Mouse (Mus musculus) heart, postnatal 0 days (tissue): Measurements from ENCODE around the gene Pipox. TPM values are rescaled to one million over a fixed set of nuclear protein-coding genes. Genes with fewer than 3 reads are reported as not detected.

ENCODE experiments used
- ATAC-seq: fragments of 200-750 bp; cut with Nextera tagmentation; 2 replicates; pipeline ENCODE4 v1.8.0; 2017; ENCODE audit warnings: low read depth, moderate number of reproducible peaks, moderate library complexity; ENCODE audit not compliant: insufficient read depth
- DNase-seq: peaks from one replicate; pipeline ENCODE4 v3.0.0-alpha.2; 2016; ENCODE audit warnings: low spot score
- H3K27ac ChIP-seq: fragments of 300-500 bp; sonication (generic); 2 replicates; pipeline ENCODE4 v1.5.1; 2014; ENCODE audit warnings: low read depth, mild to moderate bottlenecking
- H3K27me3 ChIP-seq: fragments of 300-500 bp; sonication (generic); 2 replicates; pipeline ENCODE4 v1.6.1; 2014; ENCODE audit warnings: low read length, mixed read lengths; ENCODE audit not compliant: control insufficient read depth, insufficient read depth
- H3K36me3 ChIP-seq: fragments of 300-500 bp; sonication (generic); replicated peaks from 2 replicates; pipeline ENCODE4 v1.6.1; 2014; ENCODE audit warnings: low read length, mixed read lengths; ENCODE audit not compliant: control insufficient read depth, insufficient read depth
- H3K4me1 ChIP-seq: fragments of 300-500 bp; sonication (generic); 2 replicates; pipeline ENCODE4 v1.6.1; 2014; ENCODE audit warnings: antibody characterized with exemption; ENCODE audit not compliant: control insufficient read depth, insufficient read depth
- H3K4me2 ChIP-seq: fragments of 300-500 bp; sonication (generic); 2 replicates; pipeline ENCODE4 v1.6.1; 2014; ENCODE audit warnings: low read depth, mild to moderate bottlenecking, low read length, moderate library complexity
- H3K4me3 ChIP-seq: fragments of 300-500 bp; sonication (generic); 2 replicates; pipeline ENCODE4 v1.5.1; 2014; ENCODE audit warnings: low read depth, low read length
- H3K9ac ChIP-seq: fragments of 300-500 bp; sonication (generic); replicated peaks from 2 replicates; pipeline ENCODE4 v1.6.1; 2014; ENCODE audit warnings: low read depth, low read length, mixed read lengths
- H3K9me3 ChIP-seq: fragments of 300-500 bp; sonication (generic); replicated peaks from 2 replicates; pipeline ENCODE4 v1.6.1; 2016; ENCODE audit warnings: low read length; ENCODE audit not compliant: control insufficient read depth
- CTCF ChIP-seq: IDR thresholded peaks from 2 replicates; pipeline ENCODE4 v1.5.1; 2016; ENCODE audit warnings: antibody characterized with exemption, control low read depth, low read depth
- EP300 ChIP-seq: IDR thresholded peaks from 2 replicates; pipeline ENCODE4 v1.6.1; 2016; ENCODE audit warnings: antibody characterized with exemption, low read depth
- WGBS: fragments of 180-500 bp; shearing (Covaris S2); extraction: QIAGEN DNeasy Blood & Tissue Kit; methylation state at CpG from one replicate; pipeline ENCODE4 v1.1.7; 2014; 5-methylcytosine and 5-hydroxymethylcytosine counted together
- polyA plus RNA-seq: library from polyadenylated mRNA; unstranded; fragments of >200 nt; fragmentation: Nextera tagmentation; extraction: Ambion mirVana; gene quantifications from 2 replicates; pipeline ENCODE4 v1.2.1, GENCODE M21; 2015
- total RNA-seq: library from RNA; depleted of rRNA; stranded (reverse); fragments of >200 nt; gene quantifications from 2 replicates; pipeline ENCODE4 v1.2.3, GENCODE M21; 2014; ENCODE audit warnings: low replicate concordance

Gene Pipox
- total and polyA plus RNA-seq, 2 experiments from 2014 or later: 2.4 to 2.6 TPM

- DNase-seq: no peak
- no peak for TF ChIP-seq EP300
- TF ChIP-seq CTCF: no peak
- H3K4me1 ChIP-seq: no peaks in the 10 kb centered on the region
- H3K4me2 ChIP-seq: no peak overlapping the region
- WGBS: 85% methylated on average over 20 of the region's 21 CpGs
- peaks cover 98% of the 10 kb centered on the region for H3K36me3 ChIP-seq
- H3K9ac ChIP-seq: no peak overlapping the region
- no peaks in the 10 kb centered on the region for H3K27me3 ChIP-seq
- H3K27ac ChIP-seq: no peak overlapping the region
- H3K9me3 ChIP-seq: no peaks in the 10 kb centered on the region
- H3K4me3 ChIP-seq: no peak overlapping the region
- no peak for ATAC-seq
Observed at GRCm38 (mm10) chr11:77843068-77843905, 50.6 kb downstream of the Pipox start.

GRCm38 (mm10) chr11:77840523-77841245 lies 53.2 kb downstream of the Pipox start:
- ATAC-seq: no peak
- Histone ChIP-seq H3K36me3 (peaks cover 98% of the 10 kb centered on the region), H3K27me3 (no peaks in the 10 kb centered on the region), H3K4me3 (no peak overlapping the region), H3K4me2 (no peak overlapping the region), H3K27ac (no peak overlapping the region), H3K9me3 (no peaks in the 10 kb centered on the region), H3K9ac (no peak overlapping the region), H3K4me1 (peaks cover 15% of the 10 kb centered on the region)
- DNase-seq: no peak
- TF ChIP-seq CTCF: no peak
- no peak for TF ChIP-seq EP300
- WGBS: 78% methylated on average over 16 of the region's 16 CpGs

DNA sequence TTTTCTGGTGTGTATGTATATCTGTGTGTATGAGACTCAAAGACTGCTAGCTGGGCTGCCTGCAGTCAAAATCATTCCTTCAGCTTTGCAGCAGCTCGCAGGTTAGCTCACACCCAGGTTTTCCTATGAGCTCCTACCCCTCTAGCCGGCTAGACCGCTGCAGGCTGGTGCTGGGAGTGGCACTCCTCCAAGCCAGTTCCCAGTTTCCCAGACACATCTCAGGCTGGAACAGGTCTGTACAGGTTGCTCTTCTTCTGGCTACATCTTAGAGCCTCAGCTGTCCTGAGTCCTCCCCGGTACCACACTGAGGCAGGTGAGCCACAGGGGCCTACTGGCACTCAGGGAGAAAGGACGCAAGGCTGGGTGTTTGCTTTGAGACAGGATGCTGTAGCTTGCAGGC lies 56.0 kb downstream of the Pipox start:
- Histone ChIP-seq H3K4me2 (no peak overlapping the region), H3K4me1 (peaks cover 15% of the 10 kb centered on the region), H3K27ac (no peak overlapping the region), H3K9me3 (no peaks in the 10 kb centered on the region), H3K9ac (no peak overlapping the region), H3K4me3 (no peak overlapping the region), H3K36me3 (peaks cover 99% of the 10 kb centered on the region), H3K27me3 (no peaks in the 10 kb centered on the region)
- ATAC-seq (no peak), DNase-seq (no peak)
- TF ChIP-seq EP300: no peak
- no peak for TF ChIP-seq CTCF
- WGBS: 78% methylated on average over 5 of the region's 5 CpGs

DNA sequence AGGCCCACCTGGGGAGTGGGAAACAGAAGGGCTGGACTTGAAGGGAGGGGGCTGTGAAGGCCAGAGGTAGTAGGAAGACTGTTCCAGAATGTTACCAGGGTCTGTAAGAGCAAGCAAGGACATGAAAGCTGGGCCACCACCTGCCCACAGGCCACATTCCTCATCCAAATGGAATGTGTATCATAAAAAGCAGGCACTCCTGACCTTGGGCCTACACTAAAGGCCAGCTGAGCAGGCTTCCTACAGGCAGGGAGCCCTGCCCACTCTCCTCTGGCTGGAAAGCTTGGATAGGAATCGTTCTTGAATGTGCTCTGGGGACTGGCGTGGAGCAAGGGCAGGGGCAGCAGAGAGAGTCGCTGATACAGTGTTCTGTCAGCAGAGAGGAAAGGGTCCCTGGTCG lies 57.1 kb downstream of the Pipox start:
- Histone ChIP-seq H3K4me2 (no peak overlapping the region), H3K27me3 (no peaks in the 10 kb centered on the region), H3K27ac (peak overlapping the region; percentile 93), H3K36me3 (peaks cover 99% of the 10 kb centered on the region), H3K4me3 (no peak overlapping the region), H3K4me1 (peaks cover 15% of the 10 kb centered on the region), H3K9ac (no peak overlapping the region), H3K9me3 (no peaks in the 10 kb centered on the region)
- ATAC-seq (peak; percentile 86), DNase-seq (peak; percentile 67)
- no peak for TF ChIP-seq CTCF
- WGBS: 34% methylated on average over 4 of the region's 4 CpGs

DNA sequence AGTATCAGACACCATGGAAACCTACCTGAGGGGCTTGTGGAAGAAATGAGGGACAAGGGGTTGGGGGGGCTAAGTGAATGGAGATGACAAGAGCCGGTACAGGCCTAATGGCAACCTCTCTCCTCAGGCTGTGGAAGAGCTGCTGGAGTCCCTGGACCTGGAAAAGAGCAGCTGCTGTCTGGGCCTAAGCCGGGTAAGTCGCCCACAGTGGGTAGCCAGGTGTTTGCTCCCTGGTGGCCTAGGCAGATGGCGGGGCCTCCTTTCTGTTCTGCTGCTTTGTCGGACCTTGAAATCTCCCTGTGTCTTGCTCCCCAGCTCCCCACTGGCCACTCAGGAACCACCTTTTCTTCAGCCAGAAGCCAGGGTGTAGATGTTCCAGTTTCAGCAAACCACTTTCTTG lies 57.6 kb downstream of the Pipox start:
- peak overlapping the region; percentile 93 for H3K27ac ChIP-seq
- H3K9me3 ChIP-seq: no peaks in the 10 kb centered on the region
- H3K4me1 ChIP-seq: peaks cover 15% of the 10 kb centered on the region
- ATAC-seq (no peak), DNase-seq (no peak)
- H3K4me2 ChIP-seq: no peak overlapping the region
- no peak overlapping the region; the same call in 1 of the 2 replicates for H3K9ac ChIP-seq
- WGBS: 69% methylated on average over 5 of the region's 5 CpGs
- no peak for TF ChIP-seq CTCF
- no peak for TF ChIP-seq EP300
- no peaks in the 10 kb centered on the region for H3K27me3 ChIP-seq
- H3K36me3 ChIP-seq: peaks cover 98% of the 10 kb centered on the region
- H3K4me3 ChIP-seq: no peak overlapping the region
